Mouse (Mus musculus) heart, postnatal 0 days (tissue): ENCODE results near the gene Pdcd1lg2. TPM values are rescaled to one million over a fixed set of nuclear protein-coding genes. Genes with fewer than 3 reads are reported as not detected.

Source experiments
- ATAC-seq: fragments of 200-750 bp; cut with Nextera tagmentation; 2 replicates; pipeline ENCODE4 v1.8.0; 2017; ENCODE audit warnings: low read depth, moderate number of reproducible peaks, moderate library complexity; ENCODE audit not compliant: insufficient read depth
- DNase-seq: peaks from one replicate; pipeline ENCODE4 v3.0.0-alpha.2; 2016; ENCODE audit warnings: low spot score
- H3K27ac ChIP-seq: fragments of 300-500 bp; sonication (generic); 2 replicates; pipeline ENCODE4 v1.5.1; 2014; ENCODE audit warnings: low read depth, mild to moderate bottlenecking
- H3K27me3 ChIP-seq: fragments of 300-500 bp; sonication (generic); 2 replicates; pipeline ENCODE4 v1.6.1; 2014; ENCODE audit warnings: low read length, mixed read lengths; ENCODE audit not compliant: control insufficient read depth, insufficient read depth
- H3K36me3 ChIP-seq: fragments of 300-500 bp; sonication (generic); replicated peaks from 2 replicates; pipeline ENCODE4 v1.6.1; 2014; ENCODE audit warnings: low read length, mixed read lengths; ENCODE audit not compliant: control insufficient read depth, insufficient read depth
- H3K4me1 ChIP-seq: fragments of 300-500 bp; sonication (generic); 2 replicates; pipeline ENCODE4 v1.6.1; 2014; ENCODE audit warnings: antibody characterized with exemption; ENCODE audit not compliant: control insufficient read depth, insufficient read depth
- H3K4me2 ChIP-seq: fragments of 300-500 bp; sonication (generic); 2 replicates; pipeline ENCODE4 v1.6.1; 2014; ENCODE audit warnings: low read depth, mild to moderate bottlenecking, low read length, moderate library complexity
- H3K4me3 ChIP-seq: fragments of 300-500 bp; sonication (generic); 2 replicates; pipeline ENCODE4 v1.5.1; 2014; ENCODE audit warnings: low read depth, low read length
- H3K9ac ChIP-seq: fragments of 300-500 bp; sonication (generic); replicated peaks from 2 replicates; pipeline ENCODE4 v1.6.1; 2014; ENCODE audit warnings: low read depth, low read length, mixed read lengths
- H3K9me3 ChIP-seq: fragments of 300-500 bp; sonication (generic); replicated peaks from 2 replicates; pipeline ENCODE4 v1.6.1; 2016; ENCODE audit warnings: low read length; ENCODE audit not compliant: control insufficient read depth
- CTCF ChIP-seq: IDR thresholded peaks from 2 replicates; pipeline ENCODE4 v1.5.1; 2016; ENCODE audit warnings: antibody characterized with exemption, control low read depth, low read depth
- EP300 ChIP-seq: IDR thresholded peaks from 2 replicates; pipeline ENCODE4 v1.6.1; 2016; ENCODE audit warnings: antibody characterized with exemption, low read depth
- WGBS: fragments of 180-500 bp; shearing (Covaris S2); extraction: QIAGEN DNeasy Blood & Tissue Kit; methylation state at CpG from one replicate; pipeline ENCODE4 v1.1.7; 2014; 5-methylcytosine and 5-hydroxymethylcytosine counted together
- polyA plus RNA-seq: library from polyadenylated mRNA; unstranded; fragments of >200 nt; fragmentation: Nextera tagmentation; extraction: Ambion mirVana; gene quantifications from 2 replicates; pipeline ENCODE4 v1.2.1, GENCODE M21; 2015
- total RNA-seq: library from RNA; depleted of rRNA; stranded (reverse); fragments of >200 nt; gene quantifications from 2 replicates; pipeline ENCODE4 v1.2.3, GENCODE M21; 2014; ENCODE audit warnings: low replicate concordance

Pdcd1lg2 gene
- total and polyA plus RNA-seq, 2 experiments from 2014 or later, result not detected

DNA sequence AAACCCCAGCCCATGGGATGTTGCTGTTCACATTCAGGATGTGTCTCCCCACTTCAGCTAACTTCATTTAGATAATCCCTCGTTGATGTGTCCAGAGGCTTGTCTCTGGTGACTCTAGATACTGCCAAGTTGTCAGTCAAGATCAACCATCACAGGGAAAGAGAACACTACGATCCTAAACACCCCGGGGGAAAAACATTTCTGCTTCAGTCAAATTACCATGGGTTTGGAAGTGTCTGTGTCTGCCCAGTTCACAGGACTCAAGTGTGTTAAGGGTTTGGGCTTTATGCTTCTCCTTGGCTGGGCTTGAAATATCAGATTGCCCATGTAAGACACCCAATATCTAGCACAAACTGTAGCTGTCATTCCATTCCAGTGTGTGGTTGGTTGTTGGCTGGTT, 71.9 kb downstream of the Pdcd1lg2 start:
- Histone ChIP-seq H3K4me2 (no peak overlapping the region), H3K9me3 (no peaks in the 10 kb centered on the region), H3K27me3 (no peaks in the 10 kb centered on the region), H3K4me1 (no peaks in the 10 kb centered on the region), H3K36me3 (no peaks in the 10 kb centered on the region), H3K27ac (no peak overlapping the region), H3K9ac (no peak overlapping the region), H3K4me3 (no peak overlapping the region)
- TF ChIP-seq EP300 (no peak), CTCF (no peak)
- ATAC-seq (no peak), DNase-seq (no peak)
- WGBS, result 49% methylated on average over 3 of the region's 3 CpGs

DNA sequence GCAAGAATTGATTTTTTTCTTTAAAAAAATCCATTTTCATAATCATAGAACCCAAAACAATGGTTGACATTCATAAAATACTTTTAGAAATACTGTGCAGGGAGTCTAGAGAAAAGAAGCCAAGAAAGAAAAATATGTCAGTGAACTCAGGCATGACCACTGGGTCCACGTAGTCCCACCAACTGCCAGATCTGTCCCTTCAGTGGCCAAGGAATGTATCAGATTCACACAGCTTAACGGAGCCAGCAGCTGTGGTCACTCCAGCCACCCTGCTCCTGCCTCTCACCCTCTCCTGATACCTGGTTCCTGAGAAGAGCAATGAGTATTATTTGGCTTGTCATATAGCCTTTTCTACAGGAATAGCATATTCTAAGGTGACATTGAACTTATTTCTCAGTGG, 72.7 kb downstream of the Pdcd1lg2 start:
- no peaks in the 10 kb centered on the region for H3K27me3 ChIP-seq
- H3K9me3 ChIP-seq, result no peaks in the 10 kb centered on the region
- DNase-seq (no peak), ATAC-seq (no peak)
- H3K4me2 ChIP-seq, result no peak overlapping the region
- no peaks in the 10 kb centered on the region for H3K4me1 ChIP-seq
- WGBS, result 59% methylated on average over 2 of the region's 2 CpGs
- no peak overlapping the region for H3K9ac ChIP-seq
- H3K36me3 ChIP-seq, result no peaks in the 10 kb centered on the region
- no peak overlapping the region for H3K27ac ChIP-seq
- H3K4me3 ChIP-seq, result no peak overlapping the region
- TF ChIP-seq EP300, result no peak
- TF ChIP-seq CTCF, result no peak

DNA sequence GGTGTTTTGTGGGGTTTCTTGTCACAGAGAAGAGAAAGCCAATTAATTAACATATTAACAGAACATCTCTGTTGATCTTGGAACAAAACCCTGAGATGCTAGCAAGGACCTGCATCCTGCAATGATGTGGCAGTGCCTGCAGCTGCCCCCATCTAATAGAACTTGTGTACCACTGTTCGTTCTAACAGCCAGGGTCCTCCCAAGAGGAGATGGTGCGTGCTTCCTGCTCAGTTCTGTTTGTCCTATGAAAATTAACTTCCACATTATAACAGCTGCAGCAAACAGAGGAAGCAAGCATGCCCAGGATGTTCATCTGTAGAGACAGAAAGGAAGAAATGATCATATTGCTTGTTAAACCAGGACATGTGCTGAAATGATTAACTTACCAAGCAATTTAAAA, 73.8 kb downstream of the Pdcd1lg2 start:
- Histone ChIP-seq H3K4me2 (no peak overlapping the region), H3K9ac (no peak overlapping the region), H3K4me1 (no peaks in the 10 kb centered on the region), H3K27ac (no peak overlapping the region), H3K27me3 (no peaks in the 10 kb centered on the region), H3K4me3 (no peak overlapping the region), H3K9me3 (no peaks in the 10 kb centered on the region), H3K36me3 (no peaks in the 10 kb centered on the region)
- DNase-seq (no peak), ATAC-seq (no peak)
- TF ChIP-seq EP300, result no peak
- TF ChIP-seq CTCF, result no peak
- WGBS, result 57% methylated on average over 2 of the region's 2 CpGs

DNA sequence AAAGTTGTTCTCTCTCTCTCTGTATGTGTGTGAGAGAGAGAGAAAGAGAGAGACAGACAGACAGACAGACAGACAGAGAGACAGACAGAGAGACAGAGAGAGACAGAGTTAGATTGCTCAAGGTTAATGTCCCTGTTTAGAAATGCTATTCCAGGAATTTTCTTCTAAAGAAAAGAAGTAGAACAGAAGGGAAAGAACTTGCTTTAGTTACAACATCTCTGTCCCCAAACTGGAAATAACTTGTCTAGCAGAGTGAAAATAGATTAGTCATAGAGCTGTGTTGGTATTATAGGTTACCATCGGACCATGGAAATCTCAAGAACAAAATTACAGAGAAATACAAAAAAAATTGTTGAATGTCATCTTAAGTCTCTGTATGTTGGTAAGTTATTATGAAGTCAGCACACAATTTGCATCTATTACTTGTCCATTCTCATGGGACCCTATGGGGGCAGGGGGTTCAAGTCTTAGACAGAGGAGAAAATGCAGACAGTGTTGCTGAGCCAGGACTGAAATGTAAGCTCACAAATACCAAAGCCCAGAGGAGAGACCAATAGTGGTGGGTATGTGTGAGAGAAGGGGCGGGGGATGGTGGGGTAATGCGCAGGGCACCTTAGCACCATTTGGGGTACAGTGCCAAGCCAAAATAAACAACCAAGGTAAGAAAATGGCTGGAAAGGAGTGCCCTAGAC, 74.7 kb downstream of the Pdcd1lg2 start:
- Histone ChIP-seq H3K27me3 (no peaks in the 10 kb centered on the region), H3K36me3 (no peaks in the 10 kb centered on the region), H3K4me2 (no peak overlapping the region), H3K9me3 (no peaks in the 10 kb centered on the region), H3K4me1 (no peaks in the 10 kb centered on the region), H3K4me3 (no peak overlapping the region), H3K9ac (no peak overlapping the region), H3K27ac (no peak overlapping the region)
- TF ChIP-seq EP300, result no peak
- no peak for TF ChIP-seq CTCF
- DNase-seq (no peak), ATAC-seq (no peak)
- WGBS, result 87% methylated on average over 3 of the region's 3 CpGs

DNA sequence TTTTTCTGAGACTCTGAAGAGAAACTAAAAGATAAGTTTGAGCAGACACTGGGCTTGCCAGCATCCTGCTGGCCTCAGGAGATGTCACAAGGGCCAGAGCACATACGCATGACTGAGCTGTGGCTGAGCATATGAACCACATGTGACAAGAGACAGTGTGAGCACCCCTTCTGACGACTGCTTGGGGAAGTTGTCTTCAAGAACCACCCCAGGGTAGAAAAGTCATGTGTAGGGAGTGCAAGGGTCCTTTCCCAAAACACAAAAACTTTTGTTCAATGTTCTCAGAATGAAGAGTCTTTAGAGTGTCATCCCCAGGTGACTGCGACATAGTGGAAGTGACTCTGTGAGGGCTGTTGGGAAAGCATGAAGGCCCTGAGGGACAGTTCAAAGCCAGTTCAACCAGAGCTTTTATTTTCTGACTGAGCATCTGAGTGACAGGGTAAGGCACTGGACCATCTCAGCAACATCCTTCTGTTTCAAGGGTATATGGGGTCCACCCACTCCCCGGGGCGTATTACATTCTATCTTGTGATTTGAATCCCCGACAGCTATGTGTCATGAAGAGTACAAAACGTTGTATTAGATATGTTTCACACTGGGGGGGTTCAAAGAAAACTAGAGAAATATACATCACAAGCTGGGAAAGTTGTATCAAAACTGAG, 76.0 kb downstream of the Pdcd1lg2 start:
- Histone ChIP-seq H3K4me1 (no peaks in the 10 kb centered on the region), H3K9me3 (no peaks in the 10 kb centered on the region), H3K9ac (no peak overlapping the region), H3K27me3 (no peaks in the 10 kb centered on the region), H3K4me3 (no peak overlapping the region), H3K27ac (no peak overlapping the region), H3K36me3 (no peaks in the 10 kb centered on the region), H3K4me2 (no peak overlapping the region)
- ATAC-seq, result no peak
- no peak for DNase-seq
- TF ChIP-seq EP300, result no peak
- TF ChIP-seq CTCF, result no peak
- WGBS, result 81% methylated on average over 7 of the region's 7 CpGs
